In genomic region chr5:64489656-64490444, GRCm38 (mm10) we compare ENCODE assay signal across 16 mouse cellular contexts.
DNase-seq lines count a peak whose midpoint lies in the region; ATAC-seq and TF ChIP-seq lines count a peak whose summit lies in the region.
"Had no signal": no experiment of that assay in that cellular context is flagged by ENCODE, and none has a peak within 500 bp of the region (broad histone marks: within the 10 kb centered on the region; RNA-seq: fewer than 3 reads in every experiment).

No protein-coding gene starts in this region.

- H3K4me3 ChIP-seq in layer of hippocampus, adult 2 months, result peak overlapping the region; percentile 43
- no peak overlapping the region for H3K4me3 ChIP-seq in embryonic facial prominence, embryonic 11.5 days (ENCODE audit: low read depth, low read length)
- no peak overlapping the region for H3K4me3 ChIP-seq in hindbrain, embryonic 12.5 days
- H3K4me3 ChIP-seq in midbrain, embryonic 16.5 days (ENCODE audit: low read depth, low read length), result no peak overlapping the region
- H3K4me3 ChIP-seq: liver, embryonic 12.5 days had no signal

- no peaks in the 10 kb centered on the region for H3K9me3 ChIP-seq in embryonic facial prominence, embryonic 11.5 days (replicated peaks; ENCODE audit: control insufficient read depth, low read length)
- H3K9me3 ChIP-seq in hindbrain, embryonic 12.5 days (replicated peaks), result no peaks in the 10 kb centered on the region
- H3K9me3 ChIP-seq in midbrain, embryonic 16.5 days (replicated peaks; ENCODE audit: control insufficient read depth, low read length, poor library complexity, severe bottlenecking), result no peaks in the 10 kb centered on the region; the same call in 1 of the 2 replicates
- H3K9me3 ChIP-seq: liver, embryonic 12.5 days had no signal

- H3K27ac ChIP-seq in layer of hippocampus, adult 2 months, result peak overlapping the region; percentile 89
- H3K27ac ChIP-seq in embryonic facial prominence, embryonic 11.5 days (replicated peaks; ENCODE audit: low read depth, low read length), result no peak overlapping the region
- H3K27ac ChIP-seq in hindbrain, embryonic 12.5 days, result peak overlapping the region; percentile 48
- H3K27ac ChIP-seq in midbrain, embryonic 16.5 days (ENCODE audit: low read length), result peak overlapping the region; percentile 20; the same call in 1 of the 2 replicates
- H3K27ac ChIP-seq: liver, embryonic 12.5 days had no signal

- H3K4me1 ChIP-seq in embryonic facial prominence, embryonic 11.5 days (ENCODE audit: control insufficient read depth, insufficient read depth, low read length), result no peaks in the 10 kb centered on the region
- H3K4me1 ChIP-seq in hindbrain, embryonic 12.5 days, result peaks cover 13% of the 10 kb centered on the region
- H3K4me1 ChIP-seq in midbrain, embryonic 16.5 days (ENCODE audit: control insufficient read depth, insufficient read depth, low read length), result peaks cover 9% of the 10 kb centered on the region

- no peaks in the 10 kb centered on the region for H3K27me3 ChIP-seq in embryonic facial prominence, embryonic 11.5 days (ENCODE audit: control insufficient read depth, insufficient read depth, low read length)
- H3K27me3 ChIP-seq in hindbrain, embryonic 12.5 days, result no peaks in the 10 kb centered on the region
- H3K27me3 ChIP-seq in midbrain, embryonic 16.5 days (ENCODE audit: control insufficient read depth, insufficient read depth, low read depth, low read length), result no peaks in the 10 kb centered on the region
- H3K27me3 ChIP-seq: liver, embryonic 12.5 days had no signal

- no peak for DNase-seq in layer of hippocampus, adult 2 months (ENCODE audit: low spot score in 2 of 2)
- DNase-seq in layer of hippocampus, adult 9-10 months (ENCODE audit: low spot score), result no peak
- peak; percentile 27 for DNase-seq in embryonic facial prominence, embryonic 11.5 days (ENCODE audit: low spot score)
- DNase-seq in thymus, postnatal 25 days, result no peak
- DNase-seq in spleen, postnatal 36 days (ENCODE audit: low spot score in 2 of 2), result no peak
- DNase-seq: adrenal gland, postnatal 14 days; gastrocnemius, postnatal 10 days; heart, postnatal 10 days; kidney, postnatal 10 days; lung, postnatal 10 days; right cerebral cortex, postnatal 4 days had no signal

- 0 out of 2 replicates have a peak, but pooled peaks have one; percentile 18 for ATAC-seq in embryonic facial prominence, embryonic 11.5 days (replicated peaks; ENCODE audit: insufficient number of reproducible peaks, low FRiP score, low TSS enrichment, low read depth)
- peak; percentile 75 for ATAC-seq in hindbrain, embryonic 12.5 days (ENCODE audit: low FRiP score)
- ATAC-seq in midbrain, embryonic 16.5 days, result peak; percentile 51
- no peak for ATAC-seq in megakaryocyte, adult 5-6 weeks (ENCODE audit: poor library complexity, severe bottlenecking)
- ATAC-seq: intestine, postnatal 0 days; liver, embryonic 12.5 days had no signal

- WGBS in embryonic facial prominence, embryonic 11.5 days, result 72% methylated on average over 4 of the region's 4 CpGs
- 43% methylated on average over 4 of the region's 4 CpGs for WGBS in hindbrain, embryonic 12.5 days
- WGBS in midbrain, embryonic 16.5 days, result 26% methylated on average over 4 of the region's 4 CpGs

- H3K4me2 ChIP-seq in embryonic facial prominence, embryonic 11.5 days (ENCODE audit: low read depth, low read length), result no peak overlapping the region
- H3K4me2 ChIP-seq in hindbrain, embryonic 12.5 days (replicated peaks), result no peak overlapping the region
- H3K4me2 ChIP-seq in midbrain, embryonic 16.5 days (ENCODE audit: low read length), result no peak overlapping the region
- H3K4me2 ChIP-seq: liver, embryonic 12.5 days had no signal

- H3K36me3 ChIP-seq in embryonic facial prominence, embryonic 11.5 days (replicated peaks; ENCODE audit: control insufficient read depth, insufficient read depth, low read depth, low read length), result no peaks in the 10 kb centered on the region
- no peaks in the 10 kb centered on the region for H3K36me3 ChIP-seq in hindbrain, embryonic 12.5 days
- no peaks in the 10 kb centered on the region for H3K36me3 ChIP-seq in midbrain, embryonic 16.5 days (ENCODE audit: control insufficient read depth, insufficient read depth, low read length)
- H3K36me3 ChIP-seq: liver, embryonic 12.5 days had no signal

- H3K9ac ChIP-seq in embryonic facial prominence, embryonic 11.5 days (replicated peaks; ENCODE audit: low read length), result no peak overlapping the region
- no peak overlapping the region for H3K9ac ChIP-seq in hindbrain, embryonic 12.5 days
- no peak overlapping the region for H3K9ac ChIP-seq in midbrain, embryonic 16.5 days (ENCODE audit: low read depth, low read length)
- H3K9ac ChIP-seq: liver, embryonic 12.5 days had no signal

- no peak for TF ChIP-seq CTCF in layer of hippocampus, adult 2 months (conservative IDR thresholded peaks at IDR 0.05)
